Mouse (Mus musculus): Measurements from ENCODE around the gene Eif5b. TPM values are rescaled to one million over a fixed set of nuclear protein-coding genes. Genes with fewer than 3 reads are reported as not detected.
"Not testable (repeated sequence)": the region's sequence is repeated elsewhere in the genome, so short reads cannot be mapped to it uniquely, and the experiment has no call there.

The Eif5b gene
- total RNA-seq, 2 experiments from 2014 or later: 46.6 to 47.1 TPM

GRCm38 (mm10) chr1:38001956-38002355 is 4.1 kb downstream of the Eif5b start:
- DNase-seq: no peak
- intact Hi-C loops (cut with DNase I): no loop called here

GRCm38 (mm10) chr1:38003046-38003445 is 5.2 kb downstream of the Eif5b start:
- intact Hi-C loops (cut with DNase I): no loop called here
- DNase-seq: no peak

GRCm38 (mm10) chr1:38006741-38007140 is 8.9 kb downstream of the Eif5b start:
- intact Hi-C loops (cut with DNase I): no loop called here
- no peak for DNase-seq

- DNase-seq: no peak
- intact Hi-C loops (cut with DNase I): no loop called here
These were observed 13.8 kb downstream of the Eif5b start for GRCm38 (mm10) chr1:38011647-38012046.

- intact Hi-C loops (cut with DNase I): no loop called here
- DNase-seq: no peak
These were observed 14.3 kb downstream of the Eif5b start for GRCm38 (mm10) chr1:38012104-38012503.

- intact Hi-C loops (cut with DNase I): no loop called here
- DNase-seq: no peak
These were observed 14.7 kb downstream of the Eif5b start for GRCm38 (mm10) chr1:38012509-38012908.

GRCm38 (mm10) chr1:38014551-38015203 is 16.9 kb downstream of the Eif5b start:
- DNase-seq: no peak
- intact Hi-C loops (cut with DNase I): no loop called here

GRCm38 (mm10) chr1:38027301-38027700 is 29.5 kb downstream of the Eif5b start:
- DNase-seq: no peak

GRCm38 (mm10) chr1:38031391-38031790 is 33.6 kb downstream of the Eif5b start:
- DNase-seq: no peak
- intact Hi-C loops (cut with DNase I): no loop called here

More at GRCm38 (mm10) chr1:38027301-38027700, 29.5 kb downstream of the Eif5b start:
- intact Hi-C loops (cut with DNase I): no loop called here

GRCm38 (mm10) chr1:38035521-38035920 is 37.7 kb downstream of the Eif5b start:
- intact Hi-C loops (cut with DNase I): no loop called here
- DNase-seq: no peak

GRCm38 (mm10) chr1:38037375-38037774 is 39.6 kb downstream of the Eif5b start:
- intact Hi-C loops (cut with DNase I): no loop called here

GRCm38 (mm10) chr1:38038898-38039297 is 41.1 kb downstream of the Eif5b start:
- DNase-seq: no peak
- intact Hi-C loops (cut with DNase I): no loop called here

More at GRCm38 (mm10) chr1:38037375-38037774, 39.6 kb downstream of the Eif5b start:
- no peak for DNase-seq

GRCm38 (mm10) chr1:38048121-38048520 is 50.3 kb downstream of the Eif5b start:
- intact Hi-C loops (cut with DNase I): no loop called here
- no peak for DNase-seq

- intact Hi-C loops (cut with DNase I): no loop called here
- no peak for DNase-seq
These were observed 51.8 kb downstream of the Eif5b start for GRCm38 (mm10) chr1:38049562-38049961.

GRCm38 (mm10) chr1:38055176-38055575 is 57.4 kb downstream of the Eif5b start:
- intact Hi-C loops (cut with DNase I): no loop called here
- DNase-seq: no peak

GRCm38 (mm10) chr1:38058417-38058816 is 60.6 kb downstream of the Eif5b start:
- no peak for DNase-seq
- intact Hi-C loops (cut with DNase I): no loop called here

- DNase-seq; intact Hi-C loops (cut with DNase I): not testable (repeated sequence)
These were observed 64.3 kb downstream of the Eif5b start for GRCm38 (mm10) chr1:38062156-38062555.

- intact Hi-C loops (cut with DNase I): no loop called here
- no peak for DNase-seq
These were observed 69.5 kb downstream of the Eif5b start for GRCm38 (mm10) chr1:38067276-38067675.

GRCm38 (mm10) chr1:38071326-38071725 is 73.5 kb downstream of the Eif5b start:
- DNase-seq: no peak
- intact Hi-C loops (cut with DNase I): no loop called here

GRCm38 (mm10) chr1:38081316-38081715 is 83.5 kb downstream of the Eif5b start:
- intact Hi-C loops (cut with DNase I): no loop called here
- DNase-seq: no peak

GRCm38 (mm10) chr1:38103214-38103613 is 105.4 kb downstream of the Eif5b start:
- intact Hi-C loops (cut with DNase I): no loop called here
- no peak for DNase-seq

GRCm38 (mm10) chr1:38103813-38104212 is 106.0 kb downstream of the Eif5b start:
- DNase-seq: no peak
- intact Hi-C loops (cut with DNase I): no loop called here
